Mouse (Mus musculus): ENCODE results near the gene Plg.

DNA sequence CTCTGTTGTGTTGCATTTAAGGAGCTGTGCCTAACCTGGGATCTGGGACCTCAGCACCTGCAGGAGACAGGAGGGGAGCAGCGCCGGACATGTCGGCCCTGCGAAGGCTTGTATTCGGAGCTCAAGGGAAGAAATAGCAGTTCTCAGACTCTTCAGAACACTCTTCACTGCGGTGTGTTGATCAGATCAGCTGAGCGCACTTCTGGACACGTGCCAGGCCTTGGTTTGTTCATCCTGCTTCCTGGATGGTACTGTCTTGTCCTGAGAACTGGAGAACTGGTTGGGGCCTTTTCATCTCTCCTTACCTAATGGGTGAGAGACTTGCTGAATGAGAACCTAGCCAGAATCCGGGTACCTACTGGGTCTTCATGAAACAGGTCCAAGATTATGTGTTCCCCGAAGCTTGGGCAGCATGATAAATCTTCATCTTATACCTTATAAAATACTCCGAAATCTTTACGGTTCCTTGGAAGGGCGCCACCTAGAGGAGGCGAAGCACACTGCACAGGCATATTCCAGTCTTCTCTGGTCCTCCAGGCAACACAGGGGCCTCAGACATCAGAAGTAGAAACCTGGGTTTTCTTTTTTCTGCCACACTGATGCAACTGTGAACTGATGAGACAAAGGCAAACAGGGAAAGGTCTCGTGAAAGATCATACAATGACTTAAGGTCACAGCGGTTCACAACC is 42.6 kb downstream of the Plg start:
- TF ChIP-seq CTCF (conservative IDR thresholded peaks at IDR 0.05 in 1 of 2, IDR thresholded peaks at IDR 0.05 in 1 of 2; ENCODE audit: low read depth in 2 of 2, low read length in 2 of 2) (peak; percentile 59 to 80), POLR2A (IDR thresholded peaks at IDR 0.05; ENCODE audit: low read depth, low read length) (no peak), MAX (IDR thresholded peaks at IDR 0.05; ENCODE audit: low read length) (no peak), SIN3A (IDR thresholded peaks at IDR 0.05; ENCODE audit: low read length) (no peak), ETS1 (conservative IDR thresholded peaks at IDR 0.05; ENCODE audit: low read depth, low read length) (no peak), RCOR1 (conservative IDR thresholded peaks at IDR 0.05; ENCODE audit: low read depth, low read length) (no peak), CHD2 (IDR thresholded peaks at IDR 0.05; ENCODE audit: low read length) (no peak), BHLHE40 (IDR thresholded peaks at IDR 0.05; ENCODE audit: low read depth, low read length) (no peak), ZC3H11A (IDR thresholded peaks at IDR 0.05; ENCODE audit: low read depth, low read length) (no peak), TCF12 (IDR thresholded peaks at IDR 0.05; ENCODE audit: low read depth, low read length) (no peak), CHD1 (IDR thresholded peaks at IDR 0.05; ENCODE audit: low read depth, low read length) (no peak), PAX5 (IDR thresholded peaks at IDR 0.05; ENCODE audit: low read length) (no peak), EP300 (IDR thresholded peaks at IDR 0.05; ENCODE audit: low read length) (no peak)
